Mouse (Mus musculus): ENCODE measurements around the gene Asb16. TPM values are rescaled to one million over a fixed set of nuclear protein-coding genes. Genes with fewer than 3 reads are reported as not detected.

The Asb16 gene
- polyA plus RNA-seq, 1 experiment: 0.48 TPM

- Histone ChIP-seq H3K4me1 (ENCODE audit: control insufficient read depth, insufficient read depth, insufficient read length, low read length) (peaks cover 40% of the 10 kb centered on the region), H3K27ac (replicated peaks; ENCODE audit: low read depth, low read length) (peak overlapping the region; percentile 1; the same call in 1 of the 2 replicates)
These were observed 39.8 kb upstream of the Asb16 start for GRCm38 (mm10) chr11:102228646-102229268.

DNA sequence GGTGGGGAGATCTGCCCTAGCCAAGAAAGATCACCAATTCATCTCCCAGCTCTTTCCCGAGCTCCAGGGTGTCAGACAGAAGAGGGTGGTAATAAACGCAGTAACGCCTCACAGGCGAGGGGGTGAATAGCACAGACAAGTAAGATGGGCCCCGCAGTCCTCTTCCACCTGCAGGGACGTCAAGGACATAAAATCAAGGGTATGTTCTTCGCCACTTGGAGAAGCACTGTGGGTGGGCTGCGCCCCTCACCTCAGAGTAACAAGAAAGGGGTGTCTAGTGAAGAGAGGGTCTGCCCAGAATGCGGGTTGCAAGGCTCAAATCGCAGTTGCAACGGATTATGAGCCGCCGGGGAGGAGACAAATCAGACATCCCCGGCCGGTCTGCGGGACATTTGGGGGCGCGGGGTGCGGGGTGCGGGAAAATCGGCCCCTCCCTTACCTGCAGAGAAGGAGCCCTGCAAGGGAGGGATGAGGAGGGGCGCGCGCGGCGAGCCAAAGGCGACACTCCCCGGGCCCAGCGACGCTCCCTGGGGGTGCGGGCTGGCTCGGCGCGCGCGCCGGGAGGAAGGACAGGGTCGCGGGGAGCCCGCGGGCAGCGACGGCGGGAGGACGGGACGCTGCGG, 39.1 kb upstream of the Asb16 start:
- Histone ChIP-seq H3K4me1 (ENCODE audit: control insufficient read depth, insufficient read depth, insufficient read length, low read length) (peaks cover 37% of the 10 kb centered on the region), H3K4me3 (ENCODE audit: insufficient read depth, low read depth, low read length) (peak overlapping the region; percentile 90), H3K27ac (replicated peaks; ENCODE audit: low read depth, low read length) (peak overlapping the region; percentile 32)

More at GRCm38 (mm10) chr11:102228646-102229268, 39.8 kb upstream of the Asb16 start:
- H3K4me3 ChIP-seq (ENCODE audit: insufficient read depth, low read depth, low read length): peak overlapping the region; percentile 90

GRCm38 (mm10) chr11:102230006-102230741, 38.4 kb upstream of the Asb16 start, which contains the start of gene Hdac5:
Gene Hdac5 (minus strand): TSS chr11:102230166.
- Histone ChIP-seq H3K4me3 (ENCODE audit: insufficient read depth, low read depth, low read length) (peak within 1 kb of the TSS; percentile 90), H3K27ac (replicated peaks; ENCODE audit: low read depth, low read length) (peak within 1 kb of the TSS; percentile 89), H3K4me1 (ENCODE audit: control insufficient read depth, insufficient read depth, insufficient read length, low read length) (peaks cover 31% of the 10 kb centered on the region)

- H3K27ac ChIP-seq (replicated peaks; ENCODE audit: low read depth, low read length): no peak overlapping the region
- H3K4me3 ChIP-seq (ENCODE audit: insufficient read depth, low read depth, low read length): no peak overlapping the region
- H3K4me1 ChIP-seq (ENCODE audit: control insufficient read depth, insufficient read depth, insufficient read length, low read length): no peaks in the 10 kb centered on the region
These were observed 32.5 kb upstream of the Asb16 start for GRCm38 (mm10) chr11:102236022-102236421.

- Histone ChIP-seq H3K27ac (replicated peaks; ENCODE audit: low read depth, low read length) (no peak overlapping the region), H3K4me3 (ENCODE audit: insufficient read depth, low read depth, low read length) (no peak overlapping the region)
These were observed 27.9 kb upstream of the Asb16 start for GRCm38 (mm10) chr11:102240636-102241035.

GRCm38 (mm10) chr11:102241246-102241645, 27.3 kb upstream of the Asb16 start:
- Histone ChIP-seq H3K27ac (replicated peaks; ENCODE audit: low read depth, low read length) (no peak overlapping the region), H3K4me1 (ENCODE audit: control insufficient read depth, insufficient read depth, insufficient read length, low read length) (peaks cover 2% of the 10 kb centered on the region; the same call in 1 of the 2 replicates), H3K4me3 (ENCODE audit: insufficient read depth, low read depth, low read length) (no peak overlapping the region)

More at GRCm38 (mm10) chr11:102240636-102241035, 27.9 kb upstream of the Asb16 start:
- H3K4me1 ChIP-seq (ENCODE audit: control insufficient read depth, insufficient read depth, insufficient read length, low read length): peaks cover 2% of the 10 kb centered on the region; the same call in 1 of the 2 replicates

DNA sequence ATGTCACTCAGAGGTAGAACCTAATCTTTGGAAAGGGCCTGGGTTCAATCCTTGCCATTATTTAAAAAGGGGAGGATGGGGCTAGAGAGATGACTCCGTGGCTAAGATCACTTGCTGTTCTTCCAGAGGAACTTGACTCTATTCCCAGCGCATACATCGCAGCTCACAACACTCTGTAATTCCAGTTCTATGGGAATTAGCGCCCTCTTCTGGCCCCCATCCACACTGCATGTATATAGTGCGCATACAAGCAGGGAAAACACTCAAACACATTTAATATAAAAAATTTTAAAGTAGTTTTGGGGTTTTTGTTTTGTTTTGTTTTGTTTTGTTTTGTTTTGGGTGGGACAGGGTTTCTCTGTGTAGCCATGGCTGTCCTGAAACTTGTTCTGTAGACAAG, 26.7 kb upstream of the Asb16 start:
- Histone ChIP-seq H3K4me3 (ENCODE audit: insufficient read depth, low read depth, low read length) (no peak overlapping the region), H3K27ac (replicated peaks; ENCODE audit: low read depth, low read length) (no peak overlapping the region), H3K4me1 (ENCODE audit: control insufficient read depth, insufficient read depth, insufficient read length, low read length) (peaks cover 2% of the 10 kb centered on the region; the same call in 1 of the 2 replicates)

GRCm38 (mm10) chr11:102244926-102245449, 23.6 kb upstream of the Asb16 start:
- peak overlapping the region; percentile 43 for H3K4me3 ChIP-seq (ENCODE audit: insufficient read depth, low read depth, low read length)
- H3K27ac ChIP-seq (replicated peaks; ENCODE audit: low read depth, low read length): no peak overlapping the region
- peaks cover 2% of the 10 kb centered on the region; the same call in 1 of the 2 replicates for H3K4me1 ChIP-seq (ENCODE audit: control insufficient read depth, insufficient read depth, insufficient read length, low read length)

DNA sequence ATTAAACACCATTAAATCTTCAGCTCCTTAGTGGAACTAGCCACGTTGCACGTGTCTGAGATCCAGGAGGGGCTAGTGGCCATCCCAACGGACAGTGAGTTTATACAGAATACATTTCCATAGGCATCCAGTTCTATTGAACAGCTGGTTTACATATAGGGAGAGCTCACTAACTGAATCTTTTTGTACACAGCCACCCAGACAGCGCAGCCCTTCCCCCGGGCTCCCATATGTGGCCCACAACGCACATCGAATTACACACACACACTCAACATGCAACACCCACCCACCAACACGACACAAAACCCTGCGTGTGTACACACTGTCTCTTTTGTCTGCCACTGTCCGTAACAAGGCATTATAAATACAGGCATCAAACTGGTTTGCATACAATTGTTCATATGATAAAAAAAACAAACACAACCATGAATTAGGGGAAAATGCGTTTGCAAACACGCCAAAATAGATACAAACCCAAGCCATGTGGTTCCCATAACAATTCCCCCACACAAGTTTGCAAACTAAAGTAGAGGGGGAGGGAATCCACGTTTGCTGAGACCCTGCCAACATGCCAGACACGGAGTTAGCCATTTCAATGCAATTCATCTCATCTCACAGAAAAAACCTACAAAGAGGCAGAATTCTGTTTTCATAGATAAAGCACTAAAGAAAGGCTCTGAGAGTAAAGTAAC, 22.8 kb upstream of the Asb16 start:
- Histone ChIP-seq H3K4me3 (ENCODE audit: insufficient read depth, low read depth, low read length) (no peak overlapping the region), H3K4me1 (ENCODE audit: control insufficient read depth, insufficient read depth, insufficient read length, low read length) (peaks cover 2% of the 10 kb centered on the region; the same call in 1 of the 2 replicates), H3K27ac (replicated peaks; ENCODE audit: low read depth, low read length) (no peak overlapping the region)

DNA sequence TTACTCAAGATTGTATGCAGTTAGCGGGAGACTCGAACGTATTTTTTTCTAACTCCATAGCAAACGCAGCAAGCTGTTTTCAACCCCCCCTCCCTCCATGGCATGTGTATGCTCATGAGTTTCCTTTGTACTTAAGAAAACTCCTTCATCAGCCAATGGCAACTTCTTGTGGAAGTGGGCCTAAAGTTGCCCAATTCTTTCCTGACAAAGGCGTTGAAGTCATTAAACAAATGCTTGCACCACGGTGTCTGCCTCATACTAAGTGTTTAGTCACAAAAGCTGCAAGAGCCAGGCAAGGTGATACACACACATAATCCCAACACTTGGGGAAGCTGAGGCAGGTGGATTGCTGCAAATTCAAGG, 22.3 kb upstream of the Asb16 start:
- Histone ChIP-seq H3K27ac (replicated peaks; ENCODE audit: low read depth, low read length) (no peak overlapping the region), H3K4me1 (ENCODE audit: control insufficient read depth, insufficient read depth, insufficient read length, low read length) (peaks cover 2% of the 10 kb centered on the region; the same call in 1 of the 2 replicates), H3K4me3 (ENCODE audit: insufficient read depth, low read depth, low read length) (no peak overlapping the region)

GRCm38 (mm10) chr11:102246871-102247270, 21.7 kb upstream of the Asb16 start:
- Histone ChIP-seq H3K4me3 (ENCODE audit: insufficient read depth, low read depth, low read length) (no peak overlapping the region), H3K4me1 (ENCODE audit: control insufficient read depth, insufficient read depth, insufficient read length, low read length) (peaks cover 2% of the 10 kb centered on the region; the same call in 1 of the 2 replicates)

DNA sequence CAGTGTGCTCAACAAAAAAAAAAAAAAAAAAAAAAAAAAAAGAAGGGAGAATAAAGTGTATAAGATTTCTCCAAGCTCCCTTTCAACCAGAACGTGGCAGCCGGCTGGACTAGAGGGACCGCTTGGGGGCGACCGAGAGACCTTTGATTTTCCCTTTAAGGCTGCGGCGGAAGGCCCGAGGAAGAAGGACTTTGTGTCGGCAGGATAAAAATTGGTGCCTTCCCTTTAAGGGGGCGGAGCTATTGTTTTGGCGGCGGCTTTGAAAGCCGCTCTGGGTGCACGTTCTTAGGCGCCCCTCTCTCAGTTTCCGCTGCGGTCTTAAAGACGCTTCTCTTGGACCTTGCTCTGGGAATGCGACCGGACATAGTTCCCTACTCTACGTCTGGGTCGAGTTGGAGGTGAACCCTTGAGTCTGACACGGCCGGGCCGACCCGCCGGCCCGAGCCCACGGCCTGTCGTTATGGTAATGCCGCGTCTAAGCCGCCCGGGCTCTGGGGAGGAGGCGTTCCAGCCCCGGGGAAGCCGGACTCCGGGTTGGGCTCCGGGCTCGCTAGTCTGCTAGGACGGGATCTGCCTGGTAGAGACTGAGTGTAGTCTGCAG, 19.8 kb upstream of the Asb16 start, which contains the start of gene BC030867:
BC030867 (plus strand) TSS at position 253 of the 601 bp plus-strand sequence.
- Histone ChIP-seq H3K4me3 (ENCODE audit: insufficient read depth, low read depth, low read length) (peak within 1 kb of the TSS; percentile 56), H3K4me1 (ENCODE audit: control insufficient read depth, insufficient read depth, insufficient read length, low read length) (peaks cover 2% of the 10 kb centered on the region; the same call in 1 of the 2 replicates), H3K27ac (replicated peaks; ENCODE audit: low read depth, low read length) (no peak within 1 kb of the TSS)

More at GRCm38 (mm10) chr11:102246871-102247270, 21.7 kb upstream of the Asb16 start:
- H3K27ac ChIP-seq (replicated peaks; ENCODE audit: low read depth, low read length): no peak overlapping the region

DNA sequence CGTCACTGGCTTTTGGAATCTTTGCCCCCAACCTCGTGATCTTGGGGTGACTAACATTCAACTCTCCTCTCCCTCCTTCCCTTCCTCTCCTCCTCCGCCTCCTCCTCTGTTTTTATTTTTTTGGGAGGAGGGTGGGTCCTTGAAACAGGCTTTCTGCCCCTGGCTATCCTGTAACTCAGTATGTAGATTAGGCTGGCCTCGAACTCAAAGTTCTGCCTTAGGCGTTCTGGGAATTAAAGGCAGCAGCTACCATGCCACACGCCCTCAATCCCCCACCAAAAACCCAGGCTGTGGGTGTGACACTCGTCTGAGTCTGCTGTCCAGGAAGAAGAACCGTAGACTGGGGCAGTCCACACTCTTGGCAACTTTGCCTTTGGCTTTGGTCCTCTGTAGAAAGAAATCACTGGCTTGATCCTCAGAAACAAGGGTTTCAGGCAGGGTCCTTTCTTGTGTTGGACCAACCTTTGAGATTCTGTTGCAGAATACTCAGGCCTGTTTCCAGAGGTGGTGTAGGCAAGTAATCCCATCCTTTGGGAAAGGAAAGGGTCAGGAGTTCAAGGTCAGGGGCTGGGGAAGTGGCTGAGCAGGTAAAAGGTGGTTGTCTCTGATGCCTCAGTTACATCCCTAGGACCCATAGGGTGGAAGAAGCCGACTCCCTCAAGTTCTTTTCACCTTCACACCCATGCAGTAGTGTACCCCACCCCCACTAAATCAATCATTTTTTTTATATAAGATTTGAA, 19.0 kb upstream of the Asb16 start:
- Histone ChIP-seq H3K27ac (replicated peaks; ENCODE audit: low read depth, low read length) (no peak overlapping the region), H3K4me3 (ENCODE audit: insufficient read depth, low read depth, low read length) (peak overlapping the region; percentile 56; the same call in 1 of the 2 replicates), H3K4me1 (ENCODE audit: control insufficient read depth, insufficient read depth, insufficient read length, low read length) (peaks cover 2% of the 10 kb centered on the region; the same call in 1 of the 2 replicates)
